Mouse (Mus musculus) frontal cortex, adult 2 months (tissue): ENCODE data around the gene Pik3r3. TPM values are rescaled to one million over a fixed set of nuclear protein-coding genes. Genes with fewer than 3 reads are reported as not detected.

Experiments used
- DNase-seq, 2 experiments: peaks; one replicate each; pipeline ENCODE4 v3.0.0; 2022; ENCODE audit warnings: low spot score in 1 of 2; ENCODE audit errors: extremely low spot score in 1 of 2
- polyA plus RNA-seq: library from polyadenylated mRNA; depleted of rRNA; stranded (reverse); fragments of >200 nt; gene quantifications from 2 replicates; pipeline ENCODE4 v1.2.3, GENCODE M21; 2012; rRNA removed

Pik3r3 gene
- polyA plus RNA-seq: 40.4 and 44.9 TPM in 2 replicates

GRCm38 (mm10) chr4:116221140-116221851 is at the start of gene Pik3r3:
Gene Pik3r3 (plus strand): TSS chr4:116221618.
- DNase-seq: peak; percentile 98 to 99

- DNase-seq: no peak
Measured at GRCm38 (mm10) chr4:116173072-116173471, 48.3 kb upstream of the Pik3r3 start, which contains the start of the genes 1700042G07Rik and Gm49337. Gene 1700042G07Rik (plus strand): TSS chr4:116173372. Gene Gm49337 (plus strand): TSS chr4:116173384.

DNA sequence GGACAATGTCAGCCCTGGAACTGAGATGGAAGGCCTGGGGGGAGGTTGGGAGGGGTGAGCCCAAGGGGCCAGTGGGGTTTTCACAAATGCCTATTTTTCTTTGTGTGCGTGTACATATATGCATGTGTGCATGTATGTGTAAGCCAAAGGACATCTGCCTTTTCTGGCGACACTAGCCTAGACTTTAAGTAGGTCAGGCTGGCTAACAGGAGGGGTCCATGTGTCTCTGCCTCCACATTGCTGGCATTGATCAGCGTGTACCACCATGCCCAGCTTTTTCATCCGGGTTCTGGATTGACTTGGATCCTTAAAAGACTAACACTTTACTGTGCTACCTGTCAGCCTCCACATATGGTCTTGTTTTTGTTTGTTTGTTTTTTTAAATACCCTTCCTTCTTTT is 47.7 kb upstream of the Pik3r3 start:
- DNase-seq: no peak

- no peak for DNase-seq
Measured at GRCm38 (mm10) chr4:116174466-116175116, 46.8 kb upstream of the Pik3r3 start.

GRCm38 (mm10) chr4:116175136-116175535 is 46.3 kb upstream of the Pik3r3 start:
- DNase-seq: no peak

DNA sequence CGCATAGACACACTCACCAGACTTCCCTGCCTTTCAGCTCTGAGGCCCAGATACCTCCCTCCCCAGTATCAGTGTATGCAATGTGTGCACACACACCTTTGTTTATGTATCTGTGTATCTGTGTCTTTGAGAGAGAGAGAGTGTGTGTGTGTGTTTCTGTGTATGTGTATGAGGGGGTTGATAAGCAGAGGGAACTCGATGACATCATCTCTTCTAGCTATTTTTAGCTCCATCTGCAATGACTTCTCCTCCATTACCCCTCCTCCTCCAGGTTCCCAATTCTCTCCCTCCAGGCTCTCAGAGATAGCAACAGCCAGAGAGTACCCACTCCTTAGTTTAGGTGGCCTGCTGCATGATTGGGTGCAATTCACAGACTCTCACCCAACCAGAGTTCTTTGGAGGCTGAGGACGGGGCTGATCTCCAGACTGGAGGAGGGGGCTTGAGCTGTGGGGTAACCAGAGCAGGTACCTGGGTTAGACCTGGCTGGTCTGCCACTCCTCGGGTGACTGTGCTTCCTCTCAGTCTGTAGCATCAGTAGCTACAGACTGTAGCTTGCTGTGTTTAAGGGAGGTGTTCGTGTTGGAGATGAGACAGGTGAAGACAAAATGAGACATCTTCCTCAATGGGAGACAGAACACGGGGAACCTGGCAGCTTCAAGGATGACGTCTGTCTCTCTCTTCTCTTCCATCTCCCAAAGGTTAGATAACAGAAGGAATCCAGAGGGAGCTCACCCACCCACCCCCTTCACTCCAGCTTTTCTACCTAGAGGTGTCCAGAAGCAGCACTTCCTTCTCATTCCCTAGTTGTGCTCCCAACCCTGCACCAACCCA is 45.5 kb upstream of the Pik3r3 start:
- DNase-seq: peak; percentile 60 to 65

DNA sequence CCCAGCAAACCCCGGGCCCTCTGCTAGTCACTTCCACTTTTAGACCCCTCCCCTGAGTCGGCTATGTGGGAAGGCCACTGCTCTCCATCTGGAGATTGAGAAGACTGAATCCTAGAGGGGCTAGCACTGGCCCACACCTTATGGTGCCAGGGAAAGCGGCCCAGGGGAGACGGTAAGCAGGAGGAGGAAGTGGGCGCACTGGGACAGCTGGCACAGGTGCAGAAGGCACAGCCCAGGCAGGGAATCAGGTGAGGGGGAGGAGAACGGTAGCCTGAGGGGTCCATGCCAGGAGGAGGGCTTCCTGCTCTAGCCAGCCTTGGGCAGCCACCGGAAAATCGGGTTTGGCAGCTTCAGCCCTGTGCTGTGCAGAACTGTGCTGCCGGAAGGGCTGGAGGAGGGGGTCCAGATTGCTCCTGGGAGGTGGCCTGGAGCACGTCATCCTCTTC is 44.9 kb upstream of the Pik3r3 start:
- DNase-seq: peak; percentile 56 to 77

DNA sequence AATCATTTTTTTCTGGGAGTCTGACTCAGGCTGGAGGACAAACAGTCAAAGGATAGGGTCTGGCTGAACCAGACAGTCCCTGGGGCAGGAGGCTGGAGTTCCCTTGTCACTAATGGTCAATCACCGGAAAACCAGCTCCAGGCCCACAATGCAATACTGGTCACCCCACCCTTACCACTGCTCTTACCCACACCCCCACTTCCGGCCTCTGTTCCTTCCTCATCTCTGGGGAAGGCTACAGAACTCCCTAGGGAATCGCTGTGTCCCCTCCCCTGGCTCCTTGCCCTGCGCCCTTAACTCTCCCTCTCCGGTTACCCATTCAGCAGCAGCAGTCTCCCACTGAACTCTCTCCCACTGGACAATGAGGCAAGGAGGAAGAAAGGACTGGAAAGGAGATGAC is 44.3 kb upstream of the Pik3r3 start:
- DNase-seq: peak in 1 of 2 experiments; percentile 26

GRCm38 (mm10) chr4:116182079-116182478 is 39.3 kb upstream of the Pik3r3 start:
- DNase-seq: no peak

GRCm38 (mm10) chr4:116182745-116183144 is 38.7 kb upstream of the Pik3r3 start:
- peak in 1 of 2 experiments; percentile 46 for DNase-seq

GRCm38 (mm10) chr4:116185083-116185482 is 36.3 kb upstream of the Pik3r3 start:
- no peak for DNase-seq

DNA sequence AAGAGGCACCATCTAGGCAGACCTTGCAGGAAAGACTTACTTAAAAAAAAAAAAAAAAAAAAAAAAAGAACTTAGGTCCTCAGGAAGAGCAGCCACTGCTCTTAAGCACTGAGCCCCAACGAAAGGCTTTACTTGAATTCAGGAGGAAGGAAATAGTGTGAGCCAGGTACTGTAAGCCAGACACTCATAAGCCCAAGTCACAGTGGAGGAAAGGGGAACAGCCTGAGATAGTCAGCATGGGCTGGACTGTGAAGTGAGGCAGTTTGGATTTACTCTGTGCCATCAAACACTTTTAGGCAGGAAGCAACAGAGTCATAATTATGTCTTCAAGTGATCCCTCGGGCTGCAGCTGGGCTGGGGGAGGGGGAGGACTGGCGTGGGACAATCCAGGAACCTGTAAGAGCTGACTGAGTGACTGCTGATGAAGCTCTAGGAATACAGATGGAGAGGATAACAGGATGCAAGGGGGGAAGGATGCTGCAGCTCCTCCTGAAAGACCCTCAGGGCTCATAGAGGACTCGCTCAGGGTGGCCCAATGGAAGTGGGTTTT is 29.1 kb upstream of the Pik3r3 start:
- DNase-seq: no peak

DNA sequence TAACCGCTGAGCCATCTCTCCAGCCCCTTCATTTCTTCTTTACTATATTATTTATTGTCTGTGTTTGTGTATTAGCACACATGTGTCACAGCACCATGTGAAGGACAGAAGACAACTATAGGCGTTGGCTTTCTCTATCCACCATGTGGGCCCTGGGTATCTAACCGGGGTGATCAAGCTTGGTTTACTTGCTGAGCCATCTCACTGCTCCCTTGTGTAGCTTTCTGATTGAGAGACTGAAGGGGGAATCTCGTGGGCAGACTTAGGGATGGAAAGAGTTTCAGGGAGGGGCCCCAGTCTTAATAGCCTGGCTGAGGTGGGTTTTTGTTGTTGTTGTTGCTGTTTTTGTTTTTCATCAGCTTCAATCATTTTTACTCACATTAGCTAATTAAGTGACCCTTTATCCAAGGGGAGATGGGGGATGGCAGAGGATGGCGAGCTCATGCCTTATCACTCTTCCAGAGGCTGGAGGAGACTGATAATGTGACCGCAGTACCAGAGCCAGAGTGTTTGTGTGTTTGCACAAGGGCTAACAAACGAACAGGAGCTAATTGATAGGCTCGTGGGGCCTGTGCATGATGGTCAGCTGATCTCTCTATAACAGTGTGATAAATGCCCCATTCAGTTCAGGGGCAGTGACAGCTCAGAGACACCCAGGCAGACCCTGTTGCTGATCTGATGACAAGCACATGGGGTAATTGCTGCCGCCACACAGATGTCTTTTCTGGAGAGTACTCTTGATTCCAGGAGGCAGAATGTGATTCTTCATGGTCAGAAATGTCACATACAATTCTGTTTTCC is 27.6 kb upstream of the Pik3r3 start:
- no peak for DNase-seq

DNA sequence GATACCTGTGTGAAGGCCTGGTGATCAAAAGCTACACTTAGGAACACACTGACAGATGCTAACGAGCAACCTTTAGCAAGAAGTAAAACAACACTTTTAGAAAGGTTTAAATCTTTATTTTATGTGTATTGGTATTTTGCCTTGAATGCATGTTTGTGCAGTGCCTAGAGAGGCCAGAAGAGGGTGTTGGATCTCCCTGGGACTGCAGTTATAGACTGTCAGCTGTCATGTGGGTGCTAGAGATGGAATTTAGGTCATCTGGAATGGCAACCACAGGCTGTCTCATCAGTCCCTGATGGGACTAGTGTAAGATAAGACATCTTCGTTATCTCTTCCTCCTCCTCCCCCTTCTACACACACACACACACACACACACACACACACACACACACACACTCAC is 23.0 kb upstream of the Pik3r3 start:
- DNase-seq: no peak

GRCm38 (mm10) chr4:116204422-116204821 is 17.0 kb upstream of the Pik3r3 start:
- no peak for DNase-seq

DNA sequence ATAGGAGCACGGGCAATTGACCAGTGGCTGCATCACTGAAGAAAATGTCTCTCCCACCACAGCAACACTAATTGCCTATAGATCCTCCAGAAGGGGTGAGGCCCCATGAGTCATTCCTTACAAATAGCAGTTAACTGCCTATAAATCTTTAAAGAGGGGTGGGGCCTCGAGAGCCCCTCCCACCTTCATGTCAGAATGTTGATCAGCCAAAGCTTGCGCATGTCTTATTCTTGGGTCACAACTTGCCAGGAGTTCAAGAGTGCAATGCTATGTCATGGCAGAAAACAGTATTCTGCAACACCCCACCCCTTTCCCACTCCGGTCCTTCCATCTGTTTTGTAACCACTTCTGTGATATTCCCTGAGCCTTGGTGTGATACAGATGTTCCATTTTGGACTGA is 14.9 kb upstream of the Pik3r3 start:
- DNase-seq: no peak

DNA sequence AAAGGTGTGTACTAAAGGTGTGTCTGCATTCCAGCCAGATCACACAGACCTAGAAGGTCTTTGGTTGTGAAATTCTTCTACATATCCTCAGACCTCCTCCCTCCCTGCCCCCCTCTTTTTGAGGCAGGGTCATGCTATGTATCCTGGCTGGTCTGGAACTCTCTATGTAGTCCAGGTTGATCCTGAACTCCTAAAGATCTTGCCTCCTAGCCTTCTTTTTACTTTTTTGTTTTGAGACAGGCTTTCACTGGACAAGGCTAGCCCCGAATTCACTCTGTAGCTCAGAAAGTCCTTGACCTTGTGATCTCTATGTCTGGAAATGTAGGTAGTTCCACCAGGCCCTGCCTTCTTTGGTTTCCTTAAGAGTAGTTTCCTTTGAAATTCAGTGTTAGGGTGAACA is 12.5 kb upstream of the Pik3r3 start:
- no peak for DNase-seq

GRCm38 (mm10) chr4:116215895-116216605 is 5.4 kb upstream of the Pik3r3 start:
- DNase-seq: no peak

DNA sequence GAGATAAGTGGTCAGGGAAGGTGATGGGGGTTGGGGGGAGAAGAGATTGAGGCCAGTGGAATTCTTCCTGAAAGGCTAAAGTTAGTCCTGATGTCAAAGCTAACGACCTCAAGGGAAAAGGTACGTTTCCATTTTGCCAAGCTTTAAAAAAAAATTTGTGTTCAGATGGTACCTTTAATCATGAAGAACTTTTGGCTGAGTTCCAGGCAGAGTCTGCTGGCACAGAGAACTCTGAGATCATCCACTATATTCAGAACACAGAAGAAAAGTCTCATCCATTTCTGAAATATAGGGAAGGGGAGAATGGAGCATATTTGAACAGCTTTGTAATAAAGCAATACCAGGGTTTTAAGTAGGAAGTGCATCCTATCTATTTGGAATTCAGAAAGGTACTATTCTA is 4.4 kb upstream of the Pik3r3 start:
- peak in 1 of 2 experiments; percentile 55 for DNase-seq
